Mouse (Mus musculus) gastrocnemius, adult 8-10 months (tissue): ENCODE data around the gene Actbl2. TPM values are rescaled to one million over a fixed set of nuclear protein-coding genes. Genes with fewer than 3 reads are reported as not detected.

Experiments
- DNase-seq, 2 experiments: peaks; one replicate each; pipeline ENCODE4 v3.0.0; 2022; ENCODE audit warnings: low spot score in 2 of 2
- total RNA-seq, 4 experiments: library from RNA; stranded (reverse); gene quantifications; 2 replicates each; pipeline ENCODE4 v1.2.4; 2022

Gene Actbl2
- total RNA-seq, result not detected

- DNase-seq, result no peak
Observed at GRCm38 (mm10) chr13:111254713-111255112, at the start of gene Actbl2. TSS of gene Actbl2 (plus strand) at chr13:111255013.

- no peak for DNase-seq
Observed at GRCm38 (mm10) chr13:111210649-111211378, 44.0 kb upstream of the Actbl2 start.

GRCm38 (mm10) chr13:111228768-111229167 lies 26.0 kb upstream of the Actbl2 start:
- DNase-seq, result no peak

DNA sequence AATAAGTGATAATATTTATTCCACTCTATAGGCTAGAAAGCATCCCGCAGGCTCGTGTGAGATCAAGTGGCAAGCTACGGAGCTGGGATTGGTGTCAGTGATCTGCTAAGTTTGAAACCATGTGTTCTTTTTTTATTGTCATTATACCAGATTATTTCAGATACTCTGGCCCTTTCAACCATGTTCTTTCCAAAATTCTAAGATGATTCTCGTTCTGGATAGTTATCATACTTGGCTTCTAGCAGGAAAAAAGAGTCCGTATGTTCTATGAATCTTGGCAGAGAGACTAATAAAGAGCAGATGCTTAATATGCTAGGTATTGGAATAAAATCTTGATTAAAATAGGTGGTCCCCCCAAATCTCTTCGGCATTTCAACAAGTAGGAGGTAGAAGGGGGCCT lies 25.3 kb upstream of the Actbl2 start:
- DNase-seq, result no peak

DNA sequence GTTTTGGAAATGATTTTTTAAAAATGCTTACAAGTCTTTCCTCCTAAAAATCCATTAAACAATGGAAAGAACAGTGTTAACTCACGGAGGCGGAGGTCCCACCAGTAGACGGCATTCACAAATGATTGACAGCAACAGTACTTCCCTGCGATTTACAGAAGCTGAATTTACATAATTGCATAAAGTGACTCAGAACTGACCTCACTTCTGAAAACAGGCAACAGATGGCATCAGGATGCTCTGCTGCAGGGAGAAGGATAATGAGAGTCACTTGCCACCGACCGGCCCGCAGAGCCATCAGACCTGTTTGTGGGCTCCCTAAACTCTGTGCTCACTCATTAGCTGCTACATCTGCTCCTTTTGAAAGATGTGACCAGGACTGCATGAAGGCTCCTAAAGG lies 22.4 kb upstream of the Actbl2 start:
- DNase-seq, result no peak

GRCm38 (mm10) chr13:111233356-111233755 lies 21.5 kb upstream of the Actbl2 start:
- no peak for DNase-seq

DNA sequence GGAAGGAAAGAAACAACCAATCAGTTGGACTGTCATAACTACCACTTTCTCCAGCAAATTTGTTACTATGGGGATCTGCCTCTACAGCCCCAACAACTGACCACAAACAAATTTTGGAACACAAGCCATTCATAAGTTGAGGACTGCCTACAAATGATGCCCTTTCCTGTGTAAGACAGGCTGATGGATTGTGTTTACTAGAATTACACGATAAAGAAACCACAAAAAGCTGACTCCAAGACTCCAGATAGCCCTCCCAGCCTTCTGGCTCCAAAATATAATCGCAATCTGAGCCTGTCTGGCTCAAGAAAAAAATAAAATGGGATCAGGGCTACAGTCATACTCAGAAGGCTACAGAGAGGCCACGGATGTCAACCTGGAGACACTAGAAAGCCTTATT lies 20.2 kb upstream of the Actbl2 start:
- DNase-seq, result no peak

- DNase-seq, result no peak
Observed at GRCm38 (mm10) chr13:111235719-111236166, 19.1 kb upstream of the Actbl2 start.

DNA sequence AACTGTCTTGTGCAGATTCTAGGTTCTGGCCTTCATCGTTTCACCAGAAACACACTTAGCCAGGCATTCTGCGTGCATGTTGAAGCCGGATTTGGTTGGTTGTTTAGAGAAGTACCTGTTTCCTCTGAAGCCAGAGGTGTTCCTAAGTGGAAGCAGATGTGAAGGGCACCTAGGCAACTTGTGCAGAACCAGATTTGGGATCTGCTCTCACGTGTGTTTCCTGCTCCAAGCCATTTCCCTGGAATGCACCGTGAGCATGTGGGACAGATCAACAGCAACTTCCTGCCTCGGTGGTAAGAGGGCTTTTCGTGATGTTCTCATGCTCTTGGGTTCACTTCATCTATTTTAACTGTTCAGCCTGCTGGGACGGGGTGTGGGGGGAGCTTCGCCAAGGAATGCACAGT lies 18.4 kb upstream of the Actbl2 start:
- no peak for DNase-seq

- no peak for DNase-seq
Observed at GRCm38 (mm10) chr13:111237296-111237695, 17.5 kb upstream of the Actbl2 start.

DNA sequence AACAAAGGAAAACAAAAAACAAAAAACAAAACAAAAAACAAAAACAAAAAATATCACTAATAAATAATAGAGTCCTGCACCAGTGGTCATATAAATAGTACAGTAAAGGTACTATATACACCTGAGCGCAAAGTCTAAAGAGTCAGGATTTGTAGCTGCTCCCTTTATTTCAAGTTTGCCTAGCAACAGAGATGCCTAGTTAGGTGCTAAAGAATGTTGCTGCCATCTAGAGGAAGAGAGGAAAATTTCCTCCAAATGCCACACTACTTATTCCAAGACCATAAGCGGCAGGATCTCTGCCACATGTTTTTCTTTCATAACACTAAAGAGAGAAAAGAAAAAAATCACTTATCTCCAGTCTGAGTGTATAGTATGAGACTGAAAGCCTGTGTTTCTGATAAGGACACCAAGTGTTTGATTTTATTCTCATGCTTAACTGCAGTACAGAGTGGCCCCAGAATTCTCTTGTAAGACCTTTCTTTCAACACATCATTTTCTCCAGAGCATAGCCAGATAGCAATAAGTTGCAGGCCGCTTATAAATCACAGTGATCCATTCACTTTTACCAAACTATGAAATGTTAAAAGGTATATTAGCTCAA lies 16.8 kb upstream of the Actbl2 start:
- no peak for DNase-seq

GRCm38 (mm10) chr13:111251106-111251505 lies 3.7 kb upstream of the Actbl2 start:
- DNase-seq, result no peak

DNA sequence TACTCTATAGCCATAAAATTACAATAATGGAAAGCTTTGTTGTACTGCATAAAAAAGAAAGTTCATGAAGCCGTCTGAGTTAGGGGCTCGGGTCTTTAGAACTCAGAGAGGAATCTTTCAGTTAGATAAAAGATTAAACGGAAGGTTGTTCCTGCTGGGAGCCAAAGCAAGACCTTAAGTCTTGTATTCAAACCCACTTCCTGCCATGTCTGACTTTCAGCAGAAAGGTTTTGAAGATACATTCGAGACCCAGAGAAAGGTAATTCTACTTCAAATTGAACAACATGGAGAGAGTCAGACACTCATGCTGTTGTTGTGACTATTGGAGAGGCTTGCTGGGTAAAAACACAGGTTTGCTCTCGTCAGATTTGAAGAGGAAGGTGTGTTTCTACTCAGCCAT lies 3.0 kb upstream of the Actbl2 start:
- no peak for DNase-seq

GRCm38 (mm10) chr13:111258016-111258415 lies 3.2 kb downstream of the Actbl2 start:
- DNase-seq, result no peak

DNA sequence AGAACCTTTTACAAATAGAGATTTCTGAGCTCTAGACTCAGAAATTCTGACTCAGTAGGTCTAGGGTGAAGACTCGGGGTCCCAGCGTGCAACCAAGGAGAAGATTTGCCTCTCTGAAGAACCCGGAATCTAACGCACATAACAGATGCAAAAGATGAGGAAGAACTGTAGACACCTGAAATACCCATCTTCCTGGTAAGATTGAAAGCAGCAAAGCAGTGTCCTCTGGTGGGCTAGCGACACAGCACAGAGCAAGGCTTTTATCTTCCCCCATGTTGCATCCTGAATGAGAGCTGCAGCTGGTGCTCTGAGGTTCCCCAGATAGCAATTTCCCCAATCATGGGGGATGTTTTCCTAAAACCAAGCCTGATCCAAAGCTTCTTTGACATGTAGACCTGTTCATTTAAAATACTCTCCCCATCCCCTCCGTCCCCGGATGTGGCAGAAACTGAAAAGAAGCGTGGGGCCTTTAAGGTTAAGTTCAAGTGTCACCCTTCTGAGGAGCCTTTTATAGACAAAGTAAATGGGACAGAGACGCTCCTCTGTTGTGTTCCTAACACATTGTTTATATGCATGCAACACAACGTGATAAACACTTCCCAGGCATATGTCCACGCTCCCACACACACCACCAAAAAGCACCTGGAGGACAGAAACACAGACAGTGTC lies 3.7 kb downstream of the Actbl2 start:
- DNase-seq, result no peak

GRCm38 (mm10) chr13:111259093-111259491 lies 4.3 kb downstream of the Actbl2 start:
- DNase-seq, result no peak

DNA sequence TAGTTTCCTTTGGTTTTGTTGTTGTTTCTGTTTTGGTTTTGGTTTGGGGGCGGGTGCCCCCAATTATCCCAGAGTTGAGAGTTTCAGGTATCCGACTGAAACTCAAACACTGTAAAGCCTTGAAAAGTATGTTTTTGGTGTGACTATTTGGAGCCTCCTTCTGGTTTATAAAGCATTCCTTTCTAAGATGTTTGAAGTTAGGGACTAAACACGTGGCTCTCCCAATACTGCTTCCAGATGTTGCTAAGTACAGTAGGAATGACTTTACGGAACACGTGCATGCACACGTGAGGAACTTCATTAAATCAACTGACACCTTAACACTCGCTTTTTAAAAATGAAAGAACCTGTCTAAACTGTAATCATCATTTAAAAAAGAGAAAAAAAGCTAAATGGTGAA lies 4.9 kb downstream of the Actbl2 start:
- DNase-seq, result no peak

DNA sequence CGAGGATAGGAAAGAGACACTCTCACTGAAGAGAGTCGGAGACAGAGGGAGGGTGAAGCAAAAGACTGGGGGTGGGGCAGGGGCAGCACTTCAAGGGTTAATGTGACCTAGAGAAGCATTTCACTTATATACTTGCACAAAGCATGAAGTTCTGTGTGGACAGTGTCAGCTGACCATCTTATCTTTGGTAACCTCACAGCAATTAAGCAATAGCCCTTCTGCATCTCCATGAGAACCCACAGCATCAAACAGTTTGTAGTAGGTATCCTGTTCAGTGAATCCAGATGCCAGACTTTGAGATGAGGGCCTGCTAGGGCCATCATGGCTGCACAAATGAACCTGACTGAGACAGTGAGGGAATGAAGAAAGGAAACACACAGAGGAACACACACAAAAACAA lies 8.4 kb downstream of the Actbl2 start:
- no peak for DNase-seq

DNA sequence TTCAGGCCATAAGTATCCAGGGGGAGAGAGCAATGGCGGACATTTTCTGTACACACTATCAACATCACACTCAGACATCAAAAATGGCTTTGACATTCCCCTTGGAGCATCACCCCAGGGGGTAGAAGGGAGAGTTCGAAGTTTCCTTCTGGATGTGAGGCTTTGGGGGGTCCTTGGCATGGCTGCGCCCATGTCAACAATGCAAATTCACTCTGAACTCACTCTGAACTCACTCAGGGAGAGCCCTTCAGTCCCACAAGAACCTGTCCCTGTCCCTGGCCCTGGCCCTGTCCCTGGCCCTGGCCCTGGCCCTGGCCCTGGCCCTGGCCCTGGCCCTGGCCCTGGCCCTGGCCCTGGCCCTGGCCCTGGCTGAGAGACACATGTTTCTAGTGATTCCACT lies 8.9 kb downstream of the Actbl2 start:
- no peak for DNase-seq

DNA sequence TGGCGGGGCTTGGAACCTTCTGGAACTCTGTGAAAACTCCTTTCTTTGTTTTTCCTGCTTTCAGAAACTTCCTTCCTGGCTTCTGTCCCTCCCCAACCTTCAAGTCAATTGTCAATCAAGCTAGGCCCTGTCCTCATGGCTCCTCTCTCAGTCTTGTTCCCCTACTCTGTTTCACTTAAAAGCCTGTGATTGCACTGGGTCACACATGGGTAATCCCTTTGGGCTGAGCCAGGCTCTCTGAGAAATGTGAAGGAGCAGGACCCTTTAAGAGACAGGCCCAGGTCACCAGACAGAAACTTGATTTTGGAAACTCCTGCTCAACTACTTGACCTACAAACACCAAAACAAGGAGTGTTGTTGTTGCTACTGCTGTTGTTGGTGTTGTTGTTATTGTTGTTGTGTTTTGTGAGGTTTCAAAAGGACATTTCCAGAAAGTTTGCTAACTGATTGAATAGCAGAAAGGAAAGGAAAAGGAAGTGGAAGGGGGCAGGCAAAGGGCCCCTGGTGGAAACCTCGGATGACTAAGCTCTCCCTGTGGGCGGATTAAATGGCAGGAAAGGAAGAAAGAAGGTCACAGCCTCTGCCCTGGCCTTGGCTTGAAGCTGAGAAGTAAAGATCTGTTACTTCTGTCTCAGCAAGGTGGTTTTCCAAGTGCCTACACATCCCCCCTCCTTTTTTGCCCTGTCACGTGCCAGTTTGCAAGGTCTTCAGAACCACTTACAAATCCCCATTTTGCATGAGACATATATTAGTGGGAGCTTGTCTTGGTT lies 10.6 kb downstream of the Actbl2 start:
- DNase-seq, result no peak

GRCm38 (mm10) chr13:111266855-111267254 lies 12.0 kb downstream of the Actbl2 start:
- DNase-seq, result no peak

DNA sequence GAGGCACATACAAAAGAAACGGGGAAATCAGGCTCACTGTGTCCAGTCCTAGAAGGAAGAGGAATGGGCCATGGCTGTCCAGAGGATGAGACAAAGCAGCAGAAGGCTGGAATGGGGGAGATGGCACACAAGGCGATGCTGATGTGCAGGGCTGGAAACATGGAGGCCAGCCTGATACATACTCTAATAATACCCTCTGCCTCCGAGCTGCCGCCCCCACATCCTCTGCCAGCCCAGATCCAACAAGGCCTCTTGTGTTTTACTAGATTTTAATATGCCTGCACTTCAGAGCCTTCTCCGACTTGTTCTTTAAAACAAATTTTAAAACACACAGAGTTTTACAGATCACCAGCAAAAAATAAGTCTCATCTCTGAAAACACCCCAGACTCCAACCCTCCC lies 14.2 kb downstream of the Actbl2 start:
- no peak for DNase-seq
